Comparison of ENCODE assay signal across 9 mouse cellular contexts in genomic region chr15:12549919-12550305, GRCm38 (mm10).
DNase-seq lines count a peak whose midpoint lies in the region; ATAC-seq and TF ChIP-seq lines count a peak whose summit lies in the region.
"Had no signal": no experiment of that assay in that cellular context is flagged by ENCODE, and none has a peak within 500 bp of the region (broad histone marks: within the 10 kb centered on the region; RNA-seq: fewer than 3 reads in every experiment).

No protein-coding gene starts in this region.

- peak overlapping the region; percentile 45; the same call in 1 of the 2 replicates for H3K9ac ChIP-seq in forebrain, postnatal 0 days
- peak overlapping the region; percentile 7; the same call in 1 of the 2 replicates for H3K9ac ChIP-seq in hindbrain, embryonic 11.5 days (ENCODE audit: low read depth, low read length)
- H3K9ac ChIP-seq in limb, embryonic 14.5 days (ENCODE audit: low read depth, low read length, severe bottlenecking), result peak overlapping the region; percentile 60
- peak overlapping the region; percentile 62 for H3K9ac ChIP-seq in midbrain, embryonic 13.5 days (replicated peaks)

- H3K36me3 ChIP-seq in thymus, adult 2 months (ENCODE audit: control insufficient read depth, insufficient read depth, low read length), result no peaks in the 10 kb centered on the region
- no peaks in the 10 kb centered on the region for H3K36me3 ChIP-seq in forebrain, postnatal 0 days (ENCODE audit: insufficient read depth)
- H3K36me3 ChIP-seq in hindbrain, embryonic 11.5 days (ENCODE audit: control insufficient read depth, insufficient read depth, low read length), result no peaks in the 10 kb centered on the region
- no peaks in the 10 kb centered on the region for H3K36me3 ChIP-seq in limb, embryonic 14.5 days (ENCODE audit: control insufficient read depth, insufficient read depth, low read length)
- H3K36me3 ChIP-seq in midbrain, embryonic 13.5 days, result no peaks in the 10 kb centered on the region

- TF ChIP-seq CTCF in thymus, adult 2 months (IDR thresholded peaks at IDR 0.05; ENCODE audit: borderline replicate concordance, control insufficient read depth, extremely low read depth, insufficient read depth, low read length, poor library complexity), result no peak
- TF ChIP-seq CTCF in forebrain, postnatal 0 days (IDR thresholded peaks at IDR 0.05; ENCODE audit: low read depth), result no peak

- no peaks in the 10 kb centered on the region for H3K27me3 ChIP-seq in thymus, adult 2 months (ENCODE audit: control insufficient read depth, insufficient read depth, low read length)
- no peaks in the 10 kb centered on the region for H3K27me3 ChIP-seq in forebrain, postnatal 0 days (ENCODE audit: insufficient read depth, low read length)
- H3K27me3 ChIP-seq in hindbrain, embryonic 11.5 days (ENCODE audit: control insufficient read depth, insufficient read depth, low read length), result peaks cover 5% of the 10 kb centered on the region
- H3K27me3 ChIP-seq in limb, embryonic 14.5 days (ENCODE audit: control insufficient read depth, insufficient read depth, low read length), result no peaks in the 10 kb centered on the region
- H3K27me3 ChIP-seq in midbrain, embryonic 13.5 days, result peaks cover 14% of the 10 kb centered on the region

- peak overlapping the region; percentile 53 for H3K4me3 ChIP-seq in thymus, adult 2 months (ENCODE audit: control insufficient read depth, insufficient read depth, low read length)
- H3K4me3 ChIP-seq in forebrain, postnatal 0 days (ENCODE audit: low read depth, low read length), result peak overlapping the region; percentile 37; the same call in 1 of the 2 replicates
- peak overlapping the region; percentile 32 for H3K4me3 ChIP-seq in hindbrain, embryonic 11.5 days (ENCODE audit: low read depth, low read length)
- peak overlapping the region; percentile 54 for H3K4me3 ChIP-seq in limb, embryonic 14.5 days (replicated peaks; ENCODE audit: low read length)
- H3K4me3 ChIP-seq in midbrain, embryonic 13.5 days (replicated peaks), result peak overlapping the region; percentile 46
- H3K4me3 ChIP-seq: myocyte had no signal

- peaks cover 12% of the 10 kb centered on the region for H3K4me1 ChIP-seq in thymus, adult 2 months (replicated peaks; ENCODE audit: control insufficient read depth, insufficient read depth, low read length)
- peaks cover 6% of the 10 kb centered on the region for H3K4me1 ChIP-seq in forebrain, postnatal 0 days (ENCODE audit: insufficient read depth)
- 0 out of 2 replicates have a peak, but pooled peaks cover 2% of the 10 kb centered on the region for H3K4me1 ChIP-seq in hindbrain, embryonic 11.5 days (replicated peaks; ENCODE audit: control insufficient read depth, insufficient read depth, low read length)
- peaks cover 37% of the 10 kb centered on the region for H3K4me1 ChIP-seq in limb, embryonic 14.5 days (ENCODE audit: control insufficient read depth, insufficient read depth, low read length)
- peaks cover 35% of the 10 kb centered on the region for H3K4me1 ChIP-seq in midbrain, embryonic 13.5 days (replicated peaks)

- TF ChIP-seq POLR2A in thymus, adult 2 months (IDR thresholded peaks at IDR 0.05; ENCODE audit: control insufficient read depth, extremely low read depth, insufficient read depth, low read length, poor library complexity), result no peak
- no peak for TF ChIP-seq POLR2A in limb, embryonic 14.5 days (IDR thresholded peaks at IDR 0.05; ENCODE audit: borderline replicate concordance, extremely low read depth, insufficient read depth, insufficient read length)

- DNase-seq in thymus, adult 2 months, result peak; percentile 14
- no peak for DNase-seq in thymus, postnatal 0 days (ENCODE audit: low spot score)
- DNase-seq in forebrain, postnatal 0 days, result no peak
- DNase-seq in hindbrain, embryonic 11.5 days (ENCODE audit: low spot score), result peak; percentile 52
- no peak for DNase-seq in limb, embryonic 14.5 days (ENCODE audit: low spot score)
- peak; percentile 52 for DNase-seq in urinary bladder, postnatal 25 days (ENCODE audit: low spot score)
- DNase-seq in cerebellum, adult 8-10 months, result no peak

- H3K27ac ChIP-seq in thymus, adult 2 months (ENCODE audit: control insufficient read depth, insufficient read depth, low read length), result no peak overlapping the region
- H3K27ac ChIP-seq in forebrain, postnatal 0 days (ENCODE audit: low read depth, low read length), result no peak overlapping the region
- no peak overlapping the region for H3K27ac ChIP-seq in hindbrain, embryonic 11.5 days (ENCODE audit: low read depth, low read length)
- peak overlapping the region; percentile 14; the same call in 1 of the 2 replicates for H3K27ac ChIP-seq in limb, embryonic 14.5 days (replicated peaks; ENCODE audit: low read depth, low read length)
- H3K27ac ChIP-seq in midbrain, embryonic 13.5 days, result no peak overlapping the region

- H3K9me3 ChIP-seq in forebrain, postnatal 0 days (ENCODE audit: low read length), result no peaks in the 10 kb centered on the region
- no peaks in the 10 kb centered on the region for H3K9me3 ChIP-seq in hindbrain, embryonic 11.5 days (ENCODE audit: control insufficient read depth, low read length)
- H3K9me3 ChIP-seq in limb, embryonic 14.5 days (ENCODE audit: control insufficient read depth, low read length), result no peaks in the 10 kb centered on the region
- no peaks in the 10 kb centered on the region for H3K9me3 ChIP-seq in midbrain, embryonic 13.5 days

- ATAC-seq in forebrain, postnatal 0 days, result no peak
- ATAC-seq in hindbrain, embryonic 11.5 days (ENCODE audit: low FRiP score), result peak; percentile 45; the same call in 1 of the 2 replicates
- ATAC-seq in limb, embryonic 14.5 days (ENCODE audit: low FRiP score, low read depth), result peak; percentile 47
- ATAC-seq in midbrain, embryonic 13.5 days, result no peak

- peak overlapping the region; percentile 85 for H3K4me2 ChIP-seq in forebrain, postnatal 0 days (ENCODE audit: low read depth)
- H3K4me2 ChIP-seq in hindbrain, embryonic 11.5 days (replicated peaks; ENCODE audit: low read depth, low read length), result peak overlapping the region; percentile 70
- peak overlapping the region; percentile 95 for H3K4me2 ChIP-seq in limb, embryonic 14.5 days (replicated peaks; ENCODE audit: low read depth, low read length, severe bottlenecking)
- H3K4me2 ChIP-seq in midbrain, embryonic 13.5 days (replicated peaks), result peak overlapping the region; percentile 94

- 11% methylated on average over 13 of the region's 13 CpGs for WGBS in thymus, adult 2 months
- WGBS in forebrain, postnatal 0 days, result 3% methylated on average over 13 of the region's 13 CpGs
- under 1% methylated on average over 13 of the region's 13 CpGs for WGBS in hindbrain, embryonic 11.5 days
- WGBS in limb, embryonic 14.5 days, result 1% methylated on average over 13 of the region's 13 CpGs
- WGBS in midbrain, embryonic 13.5 days, result 1% methylated on average over 13 of the region's 13 CpGs

Comparison
In these comparisons a context has a peak if more than half of its experiments do, and no peak if none do; other contexts are left out.
1. DNase-seq: peak in thymus, adult 2 months (single experiment), hindbrain, embryonic 11.5 days (single experiment) and urinary bladder, postnatal 25 days (single experiment); none in thymus, postnatal 0 days (single experiment), forebrain, postnatal 0 days (single experiment), limb, embryonic 14.5 days (single experiment) and cerebellum, adult 8-10 months (single experiment).
2. ATAC-seq: peak in hindbrain, embryonic 11.5 days (single experiment) and limb, embryonic 14.5 days (single experiment); none in forebrain, postnatal 0 days (single experiment) and midbrain, embryonic 13.5 days (single experiment).
3. H3K9ac ChIP-seq: peak in every context shown above with its lines; median percentile 62 in midbrain, embryonic 13.5 days; 60 in limb, embryonic 14.5 days; 45 in forebrain, postnatal 0 days; 7 in hindbrain, embryonic 11.5 days.
4. Peak in every context shown above with its lines, with median percentiles within 50 percentile points of each other: H3K4me3 ChIP-seq and H3K4me2 ChIP-seq.